Mouse (Mus musculus): Measurements from ENCODE around the gene Pate3. TPM values are rescaled to one million over a fixed set of nuclear protein-coding genes. Genes with fewer than 3 reads are reported as not detected.
"Not testable (repeated sequence)": the region's sequence is repeated elsewhere in the genome, so short reads cannot be mapped to it uniquely, and the experiment has no call there.

Pate3 gene
- polyA plus RNA-seq (2016; fragmentation: Nextera tagmentation; extraction: Ambion mirVana): not detected in 2 replicates

GRCm38 (mm10) chr9:35648102-35648501 lies at the start of gene Pate3:
Gene Pate3 (minus strand): TSS chr9:35648202.
- H3K36me3 ChIP-seq: no peaks in the 10 kb centered on the region
- no peaks in the 10 kb centered on the region for H3K27me3 ChIP-seq
- no peak for ATAC-seq (ENCODE audit: insufficient number of reproducible peaks, insufficient read depth, low FRiP score, low TSS enrichment)
- WGBS: 63% methylated on average over 1 of the region's 1 CpGs
- H3K9me3 ChIP-seq: no peaks in the 10 kb centered on the region
- no peak within 1 kb of the TSS for H3K4me3 ChIP-seq
- no peaks in the 10 kb centered on the region for H3K4me1 ChIP-seq
- H3K4me2 ChIP-seq (replicated peaks): no peak within 1 kb of the TSS
- H3K9ac ChIP-seq: no peak within 1 kb of the TSS
- no peak within 1 kb of the TSS for H3K27ac ChIP-seq

- no peaks in the 10 kb centered on the region for H3K27me3 ChIP-seq
- no peak overlapping the region for H3K4me3 ChIP-seq
- no peak overlapping the region for H3K9ac ChIP-seq
- H3K4me2 ChIP-seq (replicated peaks): no peak overlapping the region
- peaks cover 3% of the 10 kb centered on the region; the same call in 1 of the 2 replicates for H3K4me1 ChIP-seq
- ATAC-seq (ENCODE audit: insufficient number of reproducible peaks, insufficient read depth, low FRiP score, low TSS enrichment): no peak
- no peak overlapping the region for H3K27ac ChIP-seq
- no peaks in the 10 kb centered on the region for H3K9me3 ChIP-seq
- H3K36me3 ChIP-seq: no peaks in the 10 kb centered on the region
Observed at GRCm38 (mm10) chr9:35691924-35692323, 43.9 kb upstream of the Pate3 start.

- H3K27ac ChIP-seq: no peak within 1 kb of the TSS
- peak; percentile 15; the same call in 1 of the 2 replicates for ATAC-seq (ENCODE audit: insufficient number of reproducible peaks, insufficient read depth, low FRiP score, low TSS enrichment)
- no peak within 1 kb of the TSS for H3K4me2 ChIP-seq (replicated peaks)
- H3K4me1 ChIP-seq: peaks cover 7% of the 10 kb centered on the region; the same call in 1 of the 2 replicates
- no peaks in the 10 kb centered on the region for H3K9me3 ChIP-seq
- H3K36me3 ChIP-seq: no peaks in the 10 kb centered on the region
- 32% methylated on average over 1 of the region's 1 CpGs for whole genome bisulfite sequencing
- no peaks in the 10 kb centered on the region for H3K27me3 ChIP-seq
- H3K4me3 ChIP-seq: no peak within 1 kb of the TSS
- no peak within 1 kb of the TSS for H3K9ac ChIP-seq
Observed at GRCm38 (mm10) chr9:35687013-35687412, 39.0 kb upstream of the Pate3 start, which contains the start of gene Pate1. Gene Pate1 (minus strand): TSS chr9:35687390.

GRCm38 (mm10) chr9:35673557-35673956 lies 25.6 kb upstream of the Pate3 start:
- H3K4me2 ChIP-seq (replicated peaks): no peak overlapping the region
- H3K27me3 ChIP-seq: no peaks in the 10 kb centered on the region
- no peak for ATAC-seq (ENCODE audit: insufficient number of reproducible peaks, insufficient read depth, low FRiP score, low TSS enrichment)
- H3K9me3 ChIP-seq: no peaks in the 10 kb centered on the region
- no peak overlapping the region for H3K27ac ChIP-seq
- H3K4me3 ChIP-seq: no peak overlapping the region
- H3K36me3 ChIP-seq: no peaks in the 10 kb centered on the region
- no peak overlapping the region for H3K9ac ChIP-seq
- H3K4me1 ChIP-seq: no peaks in the 10 kb centered on the region
- 79% methylated on average over 2 of the region's 2 CpGs for WGBS

GRCm38 (mm10) chr9:35632981-35633380 lies 15.0 kb downstream of the Pate3 start:
- H3K36me3 ChIP-seq: no peaks in the 10 kb centered on the region
- H3K4me1 ChIP-seq: no peaks in the 10 kb centered on the region
- whole genome bisulfite sequencing: 83% methylated on average over 1 of the region's 1 CpGs
- H3K4me2 ChIP-seq (replicated peaks): no peak overlapping the region
- no peak overlapping the region for H3K9ac ChIP-seq
- H3K4me3 ChIP-seq: no peak overlapping the region
- ATAC-seq (ENCODE audit: insufficient number of reproducible peaks, insufficient read depth, low FRiP score, low TSS enrichment): no peak
- no peaks in the 10 kb centered on the region for H3K27me3 ChIP-seq
- no peak overlapping the region for H3K27ac ChIP-seq
- no peaks in the 10 kb centered on the region for H3K9me3 ChIP-seq

- not testable (repeated sequence) for H3K4me1 ChIP-seq; H3K27me3 ChIP-seq; H3K4me2 ChIP-seq (replicated peaks); H3K9ac ChIP-seq; H3K36me3 ChIP-seq; H3K27ac ChIP-seq; H3K9me3 ChIP-seq; H3K4me3 ChIP-seq; ATAC-seq (ENCODE audit: insufficient number of reproducible peaks, insufficient read depth, low FRiP score, low TSS enrichment)
- WGBS: 68% methylated on average over 2 of the region's 2 CpGs
Observed at GRCm38 (mm10) chr9:35616784-35617183, 31.2 kb downstream of the Pate3 start.

- no peak overlapping the region for H3K27ac ChIP-seq
- 32% methylated on average over 2 of the region's 2 CpGs for WGBS
- H3K4me2 ChIP-seq (replicated peaks): no peak overlapping the region
- H3K4me3 ChIP-seq: no peak overlapping the region
- ATAC-seq (ENCODE audit: insufficient number of reproducible peaks, insufficient read depth, low FRiP score, low TSS enrichment): no peak
- no peaks in the 10 kb centered on the region for H3K36me3 ChIP-seq
- no peak overlapping the region for H3K9ac ChIP-seq
- H3K27me3 ChIP-seq: no peaks in the 10 kb centered on the region
- H3K4me1 ChIP-seq: no peaks in the 10 kb centered on the region
- H3K9me3 ChIP-seq: no peaks in the 10 kb centered on the region
Observed at GRCm38 (mm10) chr9:35614005-35614404, 34.0 kb downstream of the Pate3 start.

GRCm38 (mm10) chr9:35611841-35612240 lies 36.2 kb downstream of the Pate3 start, which contains the start of gene Pate4:
Gene Pate4 (minus strand): TSS chr9:35611941.
- H3K9ac ChIP-seq: no peak within 1 kb of the TSS
- no peaks in the 10 kb centered on the region for H3K36me3 ChIP-seq
- WGBS: 83% methylated on average over 1 of the region's 1 CpGs
- H3K4me3 ChIP-seq: no peak within 1 kb of the TSS
- no peak for ATAC-seq (ENCODE audit: insufficient number of reproducible peaks, insufficient read depth, low FRiP score, low TSS enrichment)
- no peaks in the 10 kb centered on the region for H3K9me3 ChIP-seq
- H3K4me2 ChIP-seq (replicated peaks): no peak within 1 kb of the TSS
- no peak within 1 kb of the TSS for H3K27ac ChIP-seq
- no peaks in the 10 kb centered on the region for H3K4me1 ChIP-seq
- no peaks in the 10 kb centered on the region for H3K27me3 ChIP-seq

GRCm38 (mm10) chr9:35607647-35608405 lies 40.2 kb downstream of the Pate3 start:
- H3K4me2 ChIP-seq (replicated peaks): no peak overlapping the region
- WGBS: 68% methylated on average over 8 of the region's 8 CpGs
- no peak overlapping the region for H3K9ac ChIP-seq
- H3K36me3 ChIP-seq: no peaks in the 10 kb centered on the region
- H3K4me1 ChIP-seq: no peaks in the 10 kb centered on the region
- H3K4me3 ChIP-seq: no peak overlapping the region
- H3K9me3 ChIP-seq: no peaks in the 10 kb centered on the region
- H3K27me3 ChIP-seq: no peaks in the 10 kb centered on the region
- no peak for ATAC-seq (ENCODE audit: insufficient number of reproducible peaks, insufficient read depth, low FRiP score, low TSS enrichment)
- H3K27ac ChIP-seq: no peak overlapping the region

Other genes with a start within 250 kb of the Pate3 start
- 18.3 and 20.8 TPM in 2 replicates for gene Cdon, start 227.1 kb downstream of the Pate3 start, polyA plus RNA-seq (2016; fragmentation: Nextera tagmentation; extraction: Ambion mirVana)
- not detected in 2 replicates for gene Gm1113, start 129.9 kb downstream of the Pate3 start, polyA plus RNA-seq (2016; fragmentation: Nextera tagmentation; extraction: Ambion mirVana)
- 6.2 and 6.4 TPM in 2 replicates for gene Ddx25, start 89.7 kb downstream of the Pate3 start, polyA plus RNA-seq (2016; fragmentation: Nextera tagmentation; extraction: Ambion mirVana)
- gene Pus3, start 89.6 kb downstream of the Pate3 start, polyA plus RNA-seq (2016; fragmentation: Nextera tagmentation; extraction: Ambion mirVana): 20.9 and 21.4 TPM in 2 replicates
- gene Pate2, start 77.9 kb downstream of the Pate3 start, polyA plus RNA-seq (2016; fragmentation: Nextera tagmentation; extraction: Ambion mirVana): 1.2 and 1.3 TPM in 2 replicates
- 20.3 and 23.6 TPM in 2 replicates for gene Hyls1, start 77.8 kb downstream of the Pate3 start, polyA plus RNA-seq (2016; fragmentation: Nextera tagmentation; extraction: Ambion mirVana)
- not detected in 2 replicates for gene Pate4, start 36.3 kb downstream of the Pate3 start, polyA plus RNA-seq (2016; fragmentation: Nextera tagmentation; extraction: Ambion mirVana)
- not detected in 2 replicates for gene Pate1, start 39.2 kb upstream of the Pate3 start, polyA plus RNA-seq (2016; fragmentation: Nextera tagmentation; extraction: Ambion mirVana)
- not detected in 2 replicates for gene Gm17677, start 92.8 kb upstream of the Pate3 start, polyA plus RNA-seq (2016; fragmentation: Nextera tagmentation; extraction: Ambion mirVana)
- gene Gm17727, start 129.9 kb upstream of the Pate3 start, polyA plus RNA-seq (2016; fragmentation: Nextera tagmentation; extraction: Ambion mirVana): not detected in 2 replicates
- gene Gm27235, start 141.9 kb upstream of the Pate3 start, polyA plus RNA-seq (2016; fragmentation: Nextera tagmentation; extraction: Ambion mirVana): not detected in 2 replicates
- gene D730048I06Rik, start 141.9 kb upstream of the Pate3 start, polyA plus RNA-seq (2016; fragmentation: Nextera tagmentation; extraction: Ambion mirVana): not detected in 2 replicates
- gene 9230110F15Rik, start 195.9 kb upstream of the Pate3 start, polyA plus RNA-seq (2016; fragmentation: Nextera tagmentation; extraction: Ambion mirVana): not detected in 2 replicates